Mouse (Mus musculus): ENCODE measurements at regions not wholly inside any gene's neighbourhood (a gene's known extent, or its start where the extent isn't known, plus 50 kb on each side); places are given as distances from the start of the nearest gene placed in this dataset.

GRCm38 (mm10) chr13:99100430-99101409 is 83.9 kb upstream of the Zfp366 start:
- in situ Hi-C loops (cut with MboI; ENCODE audit: unreplicated experiment in 2 of 2) = loop anchor here in 1 of 2 experiments (25.0 kb wide), 1 partner anchor 788 kb away; the partner anchor contains the start of gene Btf3

GRCm38 (mm10) chr13:99099794-99100429 is 84.7 kb upstream of the Zfp366 start:
- in situ Hi-C loops (cut with MboI; ENCODE audit: unreplicated experiment in 2 of 2) = loop anchor here in 1 of 2 experiments (10.0 to 25.0 kb wide), 2 partner anchors 155 to 788 kb away; partner anchors contain the start of gene Btf3

- in situ Hi-C loops (cut with MboI; ENCODE audit: unreplicated experiment in 2 of 2) = loop anchor here in 1 of 2 experiments (10.0 kb wide), 1 partner anchor 154 kb away; no protein-coding TSS in a partner anchor
Measured at GRCm38 (mm10) chr13:99099226-99099625, 85.4 kb upstream of the Zfp366 start.

GRCm38 (mm10) chr13:99097606-99098545 is 86.7 kb upstream of the Zfp366 start:
- in situ Hi-C loops (cut with MboI; ENCODE audit: unreplicated experiment in 2 of 2) = loop anchor here in 1 of 2 experiments (10.0 kb wide), 1 partner anchor 153 kb away; no protein-coding TSS in a partner anchor

GRCm38 (mm10) chr13:99096837-99097236 is 87.8 kb upstream of the Zfp366 start:
- in situ Hi-C loops (cut with MboI; ENCODE audit: unreplicated experiment in 2 of 2) = loop anchor here in 1 of 2 experiments (10.0 kb wide), 1 partner anchor 152 kb away; no protein-coding TSS in a partner anchor

- in situ Hi-C loops (cut with MboI; ENCODE audit: unreplicated experiment in 2 of 2) = loop anchor here in 1 of 2 experiments (10.0 kb wide), 1 partner anchor 150 kb away; no protein-coding TSS in a partner anchor
Measured at GRCm38 (mm10) chr13:99095006-99095405, 89.6 kb upstream of the Zfp366 start.

GRCm38 (mm10) chr13:99094221-99094620 is 90.4 kb upstream of the Zfp366 start:
- in situ Hi-C loops (cut with MboI; ENCODE audit: unreplicated experiment in 2 of 2) = loop anchor here (5.0 to 10.0 kb wide), 2 partner anchors 149 to 227 kb away; no protein-coding TSS in a partner anchor

GRCm38 (mm10) chr13:99093269-99093668 is 91.4 kb upstream of the Zfp366 start:
- in situ Hi-C loops (cut with MboI; ENCODE audit: unreplicated experiment in 2 of 2) = loop anchor here (5.0 to 10.0 kb wide), 2 partner anchors 148 to 226 kb away; no protein-coding TSS in a partner anchor

GRCm38 (mm10) chr13:99092279-99092930 is 92.2 kb upstream of the Zfp366 start:
- in situ Hi-C loops (cut with MboI; ENCODE audit: unreplicated experiment in 2 of 2) = loop anchor here (5.0 to 10.0 kb wide), 2 partner anchors 148 to 225 kb away; no protein-coding TSS in a partner anchor

- in situ Hi-C loops (cut with MboI; ENCODE audit: unreplicated experiment in 2 of 2) = loop anchor here (5.0 to 10.0 kb wide), 2 partner anchors 147 to 224 kb away; no protein-coding TSS in a partner anchor
Measured at GRCm38 (mm10) chr13:99091562-99092278, 92.9 kb upstream of the Zfp366 start.

GRCm38 (mm10) chr13:99090361-99090760 is 94.3 kb upstream of the Zfp366 start:
- in situ Hi-C loops (cut with MboI; ENCODE audit: unreplicated experiment in 2 of 2) = loop anchor here (5.0 to 10.0 kb wide), 2 partner anchors 146 to 223 kb away; no protein-coding TSS in a partner anchor

- in situ Hi-C loops (cut with MboI; ENCODE audit: unreplicated experiment in 2 of 2) = no loop called here
Measured at GRCm38 (mm10) chr13:99088285-99088684, 96.3 kb upstream of the Zfp366 start.

GRCm38 (mm10) chr13:99079331-99079761 is 95.0 kb upstream of the 1700024P04Rik start:
- in situ Hi-C loops (cut with MboI; ENCODE audit: unreplicated experiment in 2 of 2) = no loop called here

GRCm38 (mm10) chr13:99078643-99079042 is 94.3 kb upstream of the 1700024P04Rik start:
- in situ Hi-C loops (cut with MboI; ENCODE audit: unreplicated experiment in 2 of 2) = no loop called here

GRCm38 (mm10) chr13:99077039-99077749 is 92.8 kb upstream of the 1700024P04Rik start:
- in situ Hi-C loops (cut with MboI; ENCODE audit: unreplicated experiment in 2 of 2) = no loop called here

GRCm38 (mm10) chr13:99075467-99075866 is 91.1 kb upstream of the 1700024P04Rik start:
- in situ Hi-C loops (cut with MboI; ENCODE audit: unreplicated experiment in 2 of 2) = no loop called here

GRCm38 (mm10) chr13:99071821-99072414 is 87.6 kb upstream of the 1700024P04Rik start:
- in situ Hi-C loops (cut with MboI; ENCODE audit: unreplicated experiment in 2 of 2) = no loop called here

Measured in v-Abl transformed pro-B cells (cell line).